Mouse (Mus musculus) frontal cortex, postnatal 14 days (tissue): ENCODE data around the gene Ifnl2.

ENCODE experiments used
- DNase-seq, 2 experiments: peaks; one replicate each; pipeline ENCODE4 v3.0.0; 2022; ENCODE audit warnings: low spot score in 2 of 2

Gene Ifnl2

DNA sequence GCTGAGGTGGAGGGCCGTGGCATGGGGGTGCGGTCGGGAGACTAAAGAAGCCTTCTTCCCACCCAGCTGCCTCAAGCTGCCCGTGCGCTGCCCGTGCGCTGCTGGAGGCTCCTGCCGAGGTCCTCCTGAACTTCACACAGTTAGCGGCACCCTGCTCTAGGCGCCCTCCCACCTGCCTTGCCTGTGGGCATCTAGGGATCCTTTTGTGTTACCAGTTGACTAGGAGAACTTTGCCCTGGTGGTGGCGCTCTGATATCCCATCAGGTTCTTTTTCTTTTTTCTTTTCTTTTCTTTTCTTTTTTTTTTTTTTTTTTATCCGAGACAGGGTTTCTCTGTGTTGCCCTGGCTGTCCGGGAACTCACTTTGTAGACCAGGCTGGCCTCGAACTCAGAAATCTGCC is 19.4 kb downstream of the Ifnl2 start:
- DNase-seq = no peak

- DNase-seq = no peak
These were observed 19.8 kb downstream of the Ifnl2 start for GRCm38 (mm10) chr7:28490410-28490809.

- peak in 1 of 2 experiments; percentile 15 for DNase-seq
These were observed 22.2 kb downstream of the Ifnl2 start for GRCm38 (mm10) chr7:28488030-28488491.

DNA sequence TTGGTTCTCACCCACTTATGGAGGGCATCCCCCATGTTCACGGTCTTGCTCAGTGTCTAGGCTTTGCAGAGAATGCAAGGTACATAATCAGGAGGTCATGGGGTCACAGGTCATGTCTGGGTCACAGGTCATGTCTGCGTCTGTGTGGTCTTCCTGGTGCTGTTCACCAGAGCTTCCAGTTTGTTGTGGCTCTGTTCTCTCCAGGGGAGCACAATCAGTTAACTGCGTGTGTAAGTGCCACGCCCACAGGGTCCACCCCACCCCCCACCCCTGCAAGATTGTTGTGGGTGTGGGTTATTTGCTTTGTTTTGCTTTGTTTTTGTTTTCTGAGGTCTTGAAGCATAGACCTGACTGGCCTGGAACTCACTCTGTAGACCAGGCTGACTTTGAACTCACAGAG is 26.1 kb downstream of the Ifnl2 start:
- DNase-seq = no peak

- DNase-seq = no peak
These were observed 27.4 kb downstream of the Ifnl2 start for GRCm38 (mm10) chr7:28482854-28483253.

DNA sequence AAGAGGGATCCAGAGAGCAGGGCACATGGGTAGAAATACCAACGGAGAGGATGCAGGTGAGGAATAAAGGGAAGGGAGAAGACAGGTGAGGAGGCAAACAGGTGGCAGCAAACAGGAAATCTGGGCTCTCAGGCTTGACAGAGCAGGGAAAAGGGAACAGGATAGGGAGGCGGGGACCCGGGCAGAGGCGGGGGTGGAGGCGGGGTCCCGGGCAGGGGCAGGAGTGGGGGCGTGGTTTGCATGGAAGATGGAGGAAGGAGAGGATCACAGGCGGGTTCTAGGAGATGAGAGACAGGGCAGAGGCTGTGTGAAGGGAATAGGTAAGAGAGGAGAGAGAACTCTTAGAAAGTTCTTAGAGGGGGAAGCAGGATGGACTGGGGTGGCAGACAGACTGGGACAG is 31.4 kb downstream of the Ifnl2 start:
- no peak for DNase-seq

DNA sequence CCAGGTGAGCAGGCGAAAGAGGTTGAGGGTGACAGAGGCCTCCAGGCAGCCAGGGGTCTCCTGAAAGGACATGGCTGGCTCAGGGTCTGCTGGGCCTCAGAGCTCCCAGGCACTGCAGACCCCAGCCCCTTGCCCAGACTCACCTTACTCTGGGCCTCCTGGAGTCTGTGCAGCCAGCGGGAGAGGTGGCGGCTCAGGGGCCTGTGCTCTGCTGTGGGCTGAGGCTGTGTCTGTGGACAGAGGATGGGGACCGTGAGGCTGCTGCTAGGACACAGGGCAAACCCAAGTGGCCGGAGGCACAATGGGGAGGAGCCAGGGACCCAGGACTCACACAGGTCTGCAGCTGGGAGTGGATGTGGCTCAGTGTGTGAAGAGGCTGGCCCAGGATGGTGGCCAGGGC is 32.9 kb downstream of the Ifnl2 start:
- DNase-seq = no peak

DNA sequence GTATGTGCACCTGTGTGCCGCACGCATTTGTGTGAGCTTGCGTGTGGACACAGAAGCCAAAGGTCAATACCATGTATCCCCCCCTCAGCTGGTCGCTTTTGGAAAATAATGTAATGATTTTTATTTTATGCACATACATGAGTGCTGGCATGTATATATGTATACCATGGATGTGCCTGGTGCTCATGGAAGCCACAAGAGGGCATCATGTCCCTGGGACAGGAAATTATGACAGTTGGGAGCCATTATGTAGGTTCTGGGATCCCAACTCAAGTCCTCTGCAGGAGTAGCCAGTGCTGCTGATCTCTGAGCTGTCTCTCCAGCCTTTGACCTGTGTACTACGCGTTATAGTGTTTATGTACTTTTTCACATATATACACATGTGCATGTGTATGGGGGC is 34.1 kb downstream of the Ifnl2 start:
- no peak for DNase-seq

DNA sequence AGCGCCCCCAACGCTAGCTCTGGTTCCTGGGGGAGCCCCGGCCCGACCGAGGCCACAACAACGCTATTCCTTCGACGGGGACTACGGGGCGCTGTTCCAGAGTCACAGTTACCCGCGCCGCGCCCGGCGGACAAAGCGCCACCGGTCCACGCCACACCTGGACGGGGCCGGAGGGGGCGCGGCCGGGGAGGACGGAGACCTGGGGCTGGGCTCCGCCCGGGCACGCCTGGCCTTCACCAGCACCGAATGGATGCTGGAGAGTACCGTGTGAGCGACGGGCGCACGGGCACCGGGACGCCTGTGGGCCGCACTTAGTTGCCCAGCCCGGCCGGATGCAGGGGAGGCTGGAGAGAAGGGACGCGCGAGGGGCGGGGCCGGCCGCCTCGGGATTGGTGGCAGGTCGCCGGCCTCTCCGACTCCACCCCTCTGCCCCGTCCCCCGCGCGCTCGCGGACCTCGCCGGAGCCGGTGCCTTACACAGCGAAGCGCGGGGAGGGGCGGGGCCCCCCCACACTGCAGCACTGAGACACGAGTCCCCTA is 43.0 kb downstream of the Ifnl2 start:
- no peak for DNase-seq

- no peak for DNase-seq
These were observed 43.5 kb downstream of the Ifnl2 start for GRCm38 (mm10) chr7:28466721-28467212.

DNA sequence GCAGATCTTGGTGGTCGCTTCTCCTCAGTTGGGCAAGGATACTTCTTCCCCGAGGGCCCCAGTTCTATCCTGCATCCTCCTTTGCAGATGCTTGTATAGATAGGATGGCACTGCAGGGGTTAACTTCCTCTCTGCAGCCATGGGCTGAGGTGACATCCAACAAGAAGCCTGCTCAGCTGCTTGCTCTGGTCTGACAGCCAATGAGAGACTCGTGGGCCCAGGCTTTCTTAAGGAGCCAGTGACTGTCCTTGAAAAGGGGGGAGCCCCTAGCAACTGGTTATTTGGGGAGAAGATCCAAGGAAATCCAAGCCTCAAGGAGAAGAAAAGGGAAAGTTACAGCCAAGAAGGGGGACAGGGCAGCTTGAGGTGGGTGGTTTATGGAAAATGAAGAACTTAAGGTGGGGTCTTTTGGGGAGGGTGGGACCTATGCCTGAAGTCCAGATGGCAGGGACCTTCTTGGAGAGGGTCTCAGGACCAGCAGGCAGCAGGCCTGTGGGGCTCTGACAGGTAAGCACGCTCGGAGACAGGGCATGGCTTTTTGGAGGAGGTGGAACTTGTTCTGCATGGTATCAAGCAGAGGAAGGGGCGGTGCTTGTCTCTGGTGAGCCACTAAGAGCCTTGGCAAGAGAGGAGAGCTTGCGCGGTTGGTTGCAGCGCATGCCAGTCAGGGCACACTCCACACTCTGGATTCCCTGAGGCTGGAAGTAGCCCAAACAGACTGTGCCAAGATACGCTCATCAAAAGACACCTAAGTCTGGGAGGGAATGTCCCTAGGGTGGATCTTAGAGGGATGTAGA is 45.6 kb downstream of the Ifnl2 start:
- peak; percentile 79 to 88 for DNase-seq

- DNase-seq = no peak
These were observed 47.5 kb downstream of the Ifnl2 start for GRCm38 (mm10) chr7:28462769-28463168.

DNA sequence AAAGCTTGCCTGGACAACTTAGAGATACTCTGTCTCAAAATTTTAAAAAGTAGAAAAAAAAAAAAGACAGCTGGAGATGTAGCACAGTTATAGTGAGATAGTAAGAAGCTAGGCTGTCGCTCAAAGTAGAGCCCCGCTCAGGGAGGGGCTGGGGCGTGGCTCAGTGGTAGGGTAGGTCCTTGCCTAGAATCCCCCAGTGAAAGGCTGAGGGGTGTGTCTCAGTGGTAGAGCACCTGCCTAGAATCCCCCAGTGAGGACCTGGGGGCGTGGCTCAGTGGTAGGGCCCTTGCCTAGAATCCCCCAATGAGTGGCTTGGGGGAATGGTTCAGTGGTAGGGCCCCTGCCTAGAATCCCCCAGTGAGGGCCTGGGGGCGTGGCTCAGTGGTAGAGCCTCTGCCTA is 49.9 kb downstream of the Ifnl2 start:
- DNase-seq = no peak
